Mouse (Mus musculus) stomach, postnatal 0 days (tissue): ENCODE results near the gene Ctdsp2.

Source experiments
- CTCF ChIP-seq: IDR thresholded peaks from 2 replicates; pipeline ENCODE4 v1.5.1; 2016; ENCODE audit warnings: antibody characterized with exemption, low read depth, mild to moderate bottlenecking, moderate library complexity
- EP300 ChIP-seq: optimal IDR thresholded peaks from 2 replicates; pipeline ENCODE3; 2016; ENCODE audit warnings: antibody characterized with exemption

- no peak for TF ChIP-seq CTCF
- no peak for TF ChIP-seq EP300
Observed at GRCm38 (mm10) chr10:126972988-126973387, 5.5 kb upstream of the Ctdsp2 start.
